Mouse (Mus musculus) frontal cortex, adult (tissue): ENCODE measurements around the gene Esrrg.

Experiments used
- ATAC-seq: cut with Nextera tagmentation; 2 replicates; pipeline ENCODE4 v1.9.2; 2017; ENCODE audit warnings: mild to moderate bottlenecking, moderate library complexity, mixed read lengths; ENCODE audit not compliant: low TSS enrichment

The Esrrg gene

GRCm38 (mm10) chr1:188260259-188261107, 651.9 kb downstream of the Esrrg start:
- no peak for ATAC-seq

DNA sequence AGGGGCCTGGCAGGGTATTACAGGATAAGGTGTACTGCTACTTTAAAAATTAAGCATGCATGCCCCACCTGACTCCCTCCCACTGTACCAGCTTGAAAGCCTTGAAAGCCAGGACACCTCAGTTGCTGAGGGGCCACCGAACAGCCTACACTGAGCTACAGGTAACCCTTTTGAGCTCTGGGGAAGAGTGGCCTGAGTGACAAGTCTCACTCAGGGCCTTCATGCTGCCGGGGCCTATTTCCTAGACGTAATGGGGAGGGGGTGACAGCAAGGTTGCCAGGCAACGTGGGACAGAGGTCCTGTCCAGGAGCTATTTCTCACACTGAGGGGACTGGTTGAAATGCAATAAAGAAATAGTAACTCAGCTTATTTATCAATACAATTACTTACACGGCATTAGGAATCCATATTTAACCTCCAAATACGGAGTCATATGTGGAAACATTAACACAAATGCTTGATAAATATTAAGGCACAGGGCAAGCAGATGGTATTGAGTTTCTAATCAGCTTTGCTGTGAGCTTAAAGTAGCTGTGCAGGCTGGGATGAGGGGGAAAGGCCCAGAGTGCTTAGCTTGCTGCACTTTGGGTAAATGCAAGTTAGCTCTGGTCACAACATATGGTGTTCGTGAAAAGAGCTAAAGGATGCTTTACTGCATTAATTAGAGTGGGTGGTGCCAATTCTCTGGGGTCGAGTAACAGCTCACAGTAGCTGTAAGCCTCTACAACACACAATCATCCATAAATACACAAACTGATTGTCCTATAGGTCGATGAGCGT, 653.5 kb downstream of the Esrrg start, which contains the start of gene Ush2a:
Gene Ush2a, plus strand, starts transcription at position 121 of the 780 bp plus-strand sequence.
- ATAC-seq = no peak
